Mouse (Mus musculus) brain, embryonic 14.5 days (tissue): ENCODE results near the gene Fbxl17.

Experiments
- CTCF ChIP-seq: fragments of 200-500 bp; IDR thresholded peaks from 2 replicates; pipeline ENCODE4 v1.5.1; 2012; ENCODE audit warnings: inconsistent platforms, mild to moderate bottlenecking, moderate library complexity, borderline replicate concordance; ENCODE audit not compliant: insufficient read depth, insufficient read length; ENCODE audit errors: extremely low read depth
- POLR2A ChIP-seq: fragments of 200-500 bp; IDR thresholded peaks from 2 replicates; pipeline ENCODE4 v1.6.1; 2012; ENCODE audit warnings: mild to moderate bottlenecking, inconsistent platforms, borderline replicate concordance; ENCODE audit not compliant: poor library complexity, insufficient read depth, insufficient read length, severe bottlenecking; ENCODE audit errors: extremely low read depth

GRCm38 (mm10) chr17:63390951-63391350 lies 108.9 kb downstream of the Fbxl17 start:
- TF ChIP-seq CTCF (no peak), POLR2A (no peak)
